Mouse (Mus musculus): ENCODE data around the gene Nkapd1.

- no peak for TF ChIP-seq CTCF (IDR thresholded peaks at IDR 0.05 in 2 of 3, conservative IDR thresholded peaks at IDR 0.05 in 1 of 3; ENCODE audit: control insufficient read depth in 1 of 3, insufficient read depth in 1 of 3, low read depth in 2 of 3, low read length in 3 of 3, poor library complexity in 1 of 3, severe bottlenecking in 1 of 3)
- TF ChIP-seq POLR2A (IDR thresholded peaks at IDR 0.05; ENCODE audit: control insufficient read depth in 1 of 2, insufficient read depth in 1 of 2, low read depth in 1 of 2, low read length in 2 of 2, poor library complexity in 1 of 2), result no peak; a peak in 1 of 4 replicates
- no peak for TF ChIP-seq TCF12 (IDR thresholded peaks at IDR 0.05; ENCODE audit: low read depth, low read length)
- TF ChIP-seq MAX (IDR thresholded peaks at IDR 0.05; ENCODE audit: low read length), result no peak
- no peak for TF ChIP-seq E2F4 (IDR thresholded peaks at IDR 0.05; ENCODE audit: borderline replicate concordance, low read depth, low read length)
- TF ChIP-seq ETS1 (IDR thresholded peaks at IDR 0.05; ENCODE audit: low read depth, low read length), result no peak
- TF ChIP-seq EP300 (IDR thresholded peaks at IDR 0.05; ENCODE audit: low read depth in 1 of 2, low read length in 2 of 2), result no peak
- TF ChIP-seq POLR2AphosphoS2 (IDR thresholded peaks at IDR 0.05; ENCODE audit: low read length), result no peak; the same call in 1 of the 2 replicates
Measured at GRCm38 (mm10) chr9:50604338-50604737, 12.9 kb downstream of the Nkapd1 start.
